Mouse (Mus musculus): Measurements from ENCODE around the gene Pus1. TPM values are rescaled to one million over a fixed set of nuclear protein-coding genes. Genes with fewer than 3 reads are reported as not detected.
A peak's percentile ranks its signal among the peaks of the same experiment; 100 is the strongest.

The Pus1 gene
- polyA plus RNA-seq, 1 experiment from 2014 or later: 20.8 TPM

DNA sequence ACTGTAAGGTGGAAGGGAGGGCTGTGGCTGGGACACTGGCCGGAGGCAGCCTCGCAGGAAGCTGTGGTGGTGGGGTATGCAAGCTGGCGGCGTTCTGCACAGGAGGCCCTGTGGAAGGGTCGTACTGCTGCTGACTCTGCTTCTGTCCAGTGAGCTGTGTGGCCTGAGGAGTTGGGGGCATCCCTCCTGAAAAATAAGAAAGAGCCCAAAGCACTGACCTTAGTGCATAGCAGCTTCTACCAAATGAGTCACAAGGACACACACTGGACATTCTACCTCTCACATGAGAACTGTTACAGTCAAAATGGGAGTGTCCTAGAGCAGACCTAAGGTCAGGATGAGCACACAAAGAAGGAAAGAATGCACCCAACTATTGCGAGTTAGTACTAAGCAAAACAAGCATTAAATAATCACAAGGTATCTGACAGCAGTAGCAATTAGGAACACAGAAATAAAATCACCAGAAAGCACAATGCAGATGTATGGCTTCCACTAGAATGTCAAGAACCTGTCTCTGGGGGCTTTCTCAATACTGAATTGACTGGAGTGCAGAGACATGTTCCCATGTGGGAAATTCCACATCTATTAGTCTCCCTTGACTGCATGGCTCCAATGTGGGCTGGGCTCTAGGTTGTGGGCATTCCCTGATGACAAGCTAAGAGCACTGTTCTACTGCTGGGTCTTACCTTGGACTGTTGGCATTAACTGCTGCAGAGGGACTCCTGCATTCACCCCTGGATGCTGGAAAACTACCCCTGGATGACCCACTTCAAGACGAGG, 40.8 kb downstream of the Pus1 start:
- WGBS: 91% methylated on average over 7 of the region's 7 CpGs
- H3K36me3 ChIP-seq (ENCODE audit: control insufficient read depth, insufficient read depth, low read length): peaks cover 63% of the 10 kb centered on the region

DNA sequence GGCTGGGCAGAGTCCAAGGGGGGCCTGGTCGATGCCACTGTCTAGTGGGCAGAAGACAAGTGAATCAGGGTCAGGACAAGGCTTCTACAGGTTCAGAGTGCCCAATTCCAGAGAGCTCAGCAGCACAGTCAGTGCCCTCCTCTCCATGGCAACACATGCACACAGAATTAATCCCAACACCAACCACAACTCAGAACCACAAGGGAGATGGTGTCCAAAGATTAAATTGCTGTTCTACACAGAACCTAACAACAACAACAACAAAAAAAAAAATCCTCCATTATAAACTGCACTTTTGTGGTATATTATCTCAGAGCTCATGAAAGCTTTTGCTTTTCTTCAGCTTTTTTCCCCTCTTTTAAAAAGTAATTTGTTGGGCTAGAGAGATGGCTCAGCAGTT, 44.9 kb downstream of the Pus1 start:
- Histone ChIP-seq H3K4me1 (ENCODE audit: control insufficient read depth, insufficient read depth, low read length) (no peaks in the 10 kb centered on the region), H3K4me3 (ENCODE audit: low read depth, low read length) (no peak overlapping the region), H3K4me2 (ENCODE audit: low read depth, low read length) (no peak overlapping the region), H3K27ac (replicated peaks; ENCODE audit: low read depth, low read length) (no peak overlapping the region), H3K36me3 (ENCODE audit: control insufficient read depth, insufficient read depth, low read length) (peaks cover 89% of the 10 kb centered on the region), H3K9me3 (ENCODE audit: control insufficient read depth, low read length) (no peaks in the 10 kb centered on the region), H3K9ac (ENCODE audit: low read depth, low read length) (no peak overlapping the region), H3K27me3 (replicated peaks; ENCODE audit: control insufficient read depth, insufficient read depth, low read length) (no peaks in the 10 kb centered on the region)
- WGBS: 85% methylated on average over 1 of the region's 1 CpGs
- ATAC-seq (ENCODE audit: low read depth): no peak
- no peak for DNase-seq (ENCODE audit: low spot score)

More for the DNA sequence above, 40.8 kb downstream of the Pus1 start:
- H3K27me3 ChIP-seq (replicated peaks; ENCODE audit: control insufficient read depth, insufficient read depth, low read length): no peaks in the 10 kb centered on the region
- ATAC-seq (ENCODE audit: low read depth) (no peak), DNase-seq (ENCODE audit: low spot score) (no peak)
- no peak overlapping the region for H3K4me2 ChIP-seq (ENCODE audit: low read depth, low read length)
- H3K4me1 ChIP-seq (ENCODE audit: control insufficient read depth, insufficient read depth, low read length): no peaks in the 10 kb centered on the region
- no peaks in the 10 kb centered on the region for H3K9me3 ChIP-seq (ENCODE audit: control insufficient read depth, low read length)
- H3K4me3 ChIP-seq (ENCODE audit: low read depth, low read length): no peak overlapping the region
- H3K27ac ChIP-seq (replicated peaks; ENCODE audit: low read depth, low read length): no peak overlapping the region
- H3K9ac ChIP-seq (ENCODE audit: low read depth, low read length): no peak overlapping the region

DNA sequence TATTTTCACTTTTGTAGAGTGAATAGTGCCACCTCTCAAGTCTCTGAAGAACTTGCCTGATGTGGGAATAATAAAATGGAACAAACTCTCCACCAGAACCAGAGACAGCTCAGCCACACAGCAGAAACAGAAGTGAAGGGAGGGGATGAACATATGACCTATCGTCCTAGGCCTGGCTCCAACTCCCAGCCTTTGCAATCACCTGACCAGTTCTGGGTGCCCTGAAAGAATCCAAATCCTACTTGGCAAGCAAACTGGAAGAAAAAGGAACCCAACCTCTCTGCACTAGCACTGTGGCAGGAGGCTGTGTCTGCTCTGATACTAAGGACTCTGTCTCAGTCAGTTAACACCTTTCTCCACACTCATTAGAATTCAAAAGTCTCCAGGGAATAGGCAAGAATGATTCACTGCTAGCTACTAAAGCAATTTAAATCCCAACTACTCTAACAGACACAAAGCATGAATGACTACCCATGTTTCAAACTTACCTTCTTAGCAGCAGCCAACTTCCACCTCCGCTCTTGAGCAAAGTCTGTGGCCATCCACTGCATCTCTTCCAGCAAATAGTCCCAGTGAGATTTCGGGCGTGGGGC, 47.1 kb downstream of the Pus1 start:
- ATAC-seq (ENCODE audit: low read depth): no peak
- Histone ChIP-seq H3K36me3 (ENCODE audit: control insufficient read depth, insufficient read depth, low read length) (peaks cover 85% of the 10 kb centered on the region), H3K4me3 (ENCODE audit: low read depth, low read length) (no peak overlapping the region), H3K4me1 (ENCODE audit: control insufficient read depth, insufficient read depth, low read length) (no peaks in the 10 kb centered on the region), H3K9ac (ENCODE audit: low read depth, low read length) (no peak overlapping the region), H3K27ac (replicated peaks; ENCODE audit: low read depth, low read length) (no peak overlapping the region), H3K27me3 (replicated peaks; ENCODE audit: control insufficient read depth, insufficient read depth, low read length) (no peaks in the 10 kb centered on the region), H3K9me3 (ENCODE audit: control insufficient read depth, low read length) (no peaks in the 10 kb centered on the region), H3K4me2 (ENCODE audit: low read depth, low read length) (no peak overlapping the region)
- DNase-seq (ENCODE audit: low spot score): no peak
- WGBS: over 99% methylated on average over 4 of the region's 4 CpGs

DNA sequence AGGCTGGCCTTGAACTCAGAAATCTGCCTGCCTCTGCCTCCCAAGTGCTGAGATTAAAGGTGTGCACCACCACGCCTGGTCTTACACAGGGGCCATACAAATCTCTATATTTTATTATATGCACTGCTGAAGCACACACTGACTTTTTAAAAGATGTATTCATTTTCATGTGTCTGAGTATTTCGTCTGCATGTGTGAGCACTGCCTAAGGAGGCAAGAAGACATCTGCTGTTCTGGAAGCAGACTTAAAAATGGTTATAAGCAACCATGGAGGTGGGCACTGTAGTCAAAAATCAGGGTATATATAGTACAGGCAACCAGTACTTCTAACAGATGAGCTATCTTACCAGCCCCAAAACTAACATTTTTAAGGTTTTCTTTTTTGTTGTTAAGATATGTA, 49.2 kb downstream of the Pus1 start:
- H3K4me2 ChIP-seq (ENCODE audit: low read depth, low read length): no peak overlapping the region
- no peaks in the 10 kb centered on the region for H3K9me3 ChIP-seq (ENCODE audit: control insufficient read depth, low read length)
- no peak for DNase-seq (ENCODE audit: low spot score)
- ATAC-seq (ENCODE audit: low read depth): no peak
- 96% methylated on average over 2 of the region's 2 CpGs for WGBS
- no peak overlapping the region for H3K4me3 ChIP-seq (ENCODE audit: low read depth, low read length)
- H3K36me3 ChIP-seq (ENCODE audit: control insufficient read depth, insufficient read depth, low read length): peaks cover 80% of the 10 kb centered on the region
- no peak overlapping the region for H3K27ac ChIP-seq (replicated peaks; ENCODE audit: low read depth, low read length)
- H3K9ac ChIP-seq (ENCODE audit: low read depth, low read length): no peak overlapping the region
- H3K27me3 ChIP-seq (replicated peaks; ENCODE audit: control insufficient read depth, insufficient read depth, low read length): no peaks in the 10 kb centered on the region
- H3K4me1 ChIP-seq (ENCODE audit: control insufficient read depth, insufficient read depth, low read length): no peaks in the 10 kb centered on the region

DNA sequence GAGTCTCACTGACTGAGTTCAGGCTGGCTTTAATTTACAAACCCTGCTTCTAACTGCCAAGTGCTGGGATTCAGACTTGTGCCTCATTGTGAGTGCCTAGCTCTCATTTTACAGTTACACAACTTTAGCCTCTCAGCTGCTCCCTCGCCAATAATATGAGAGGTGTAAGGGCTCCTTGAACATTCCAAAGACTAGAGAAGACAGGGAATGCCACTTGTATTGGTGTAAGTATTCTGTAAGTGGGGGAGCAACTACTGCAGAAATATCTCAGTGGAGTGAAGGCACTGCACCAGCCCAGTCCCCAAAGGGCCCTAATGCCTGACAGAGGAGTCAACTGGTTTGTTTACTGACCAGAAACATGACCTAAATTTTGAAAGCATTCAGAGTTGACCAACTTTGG, 52.6 kb downstream of the Pus1 start:
- no peak overlapping the region for H3K27ac ChIP-seq (replicated peaks; ENCODE audit: low read depth, low read length)
- H3K36me3 ChIP-seq (ENCODE audit: control insufficient read depth, insufficient read depth, low read length): peaks cover 86% of the 10 kb centered on the region
- no peak overlapping the region for H3K9ac ChIP-seq (ENCODE audit: low read depth, low read length)
- DNase-seq (ENCODE audit: low spot score) (peak; percentile 10), ATAC-seq (ENCODE audit: low read depth) (no peak)
- no peaks in the 10 kb centered on the region for H3K27me3 ChIP-seq (replicated peaks; ENCODE audit: control insufficient read depth, insufficient read depth, low read length)
- no peaks in the 10 kb centered on the region for H3K4me1 ChIP-seq (ENCODE audit: control insufficient read depth, insufficient read depth, low read length)
- no peak overlapping the region for H3K4me3 ChIP-seq (ENCODE audit: low read depth, low read length)
- H3K4me2 ChIP-seq (ENCODE audit: low read depth, low read length): no peak overlapping the region
- 68% methylated on average over 1 of the region's 1 CpGs for WGBS
- no peaks in the 10 kb centered on the region for H3K9me3 ChIP-seq (ENCODE audit: control insufficient read depth, low read length)

Other genes starting within 250 kb of the Pus1 start
- 1.6 and 2.5 TPM in 2 replicates for gene Galnt9, start 236.3 kb downstream of the Pus1 start, polyA plus RNA-seq (2014; fragmentation: Nextera tagmentation; extraction: Ambion mirVana)
- 36.6 and 38.9 TPM in 2 replicates for gene Noc4l, start 127.2 kb downstream of the Pus1 start, polyA plus RNA-seq (2014; fragmentation: Nextera tagmentation; extraction: Ambion mirVana)
- 24.2 and 28.2 TPM in 2 replicates for gene Ddx51, start 127.2 kb downstream of the Pus1 start, polyA plus RNA-seq (2014; fragmentation: Nextera tagmentation; extraction: Ambion mirVana)
- 35.6 and 36.0 TPM in 2 replicates for gene Ep400, start 9.9 kb downstream of the Pus1 start, polyA plus RNA-seq (2014; fragmentation: Nextera tagmentation; extraction: Ambion mirVana)
- gene Ulk1, start 29.4 kb upstream of the Pus1 start, polyA plus RNA-seq (2014; fragmentation: Nextera tagmentation; extraction: Ambion mirVana): 25.9 and 29.9 TPM in 2 replicates
- gene Hscb, start 59.1 kb upstream of the Pus1 start, polyA plus RNA-seq (2014; fragmentation: Nextera tagmentation; extraction: Ambion mirVana): 19.6 TPM in 2 replicates
- gene Chek2, start 59.3 kb upstream of the Pus1 start, polyA plus RNA-seq (2014; fragmentation: Nextera tagmentation; extraction: Ambion mirVana): 14.1 and 14.6 TPM in 2 replicates
- 17.4 and 19.0 TPM in 2 replicates for gene Ttc28, start 99.1 kb upstream of the Pus1 start, polyA plus RNA-seq (2014; fragmentation: Nextera tagmentation; extraction: Ambion mirVana)

All from embryonic facial prominence, embryonic 14.5 days (tissue).